Mouse (Mus musculus): ENCODE measurements around the gene Gm49361. TPM values are rescaled to one million over a fixed set of nuclear protein-coding genes. Genes with fewer than 3 reads are reported as not detected.
"Not testable (repeated sequence)": the region's sequence is repeated elsewhere in the genome, so short reads cannot be mapped to it uniquely, and the experiment has no call there.

The Gm49361 gene
- polyA plus RNA-seq, 1 experiment: 2.2 TPM

GRCm38 (mm10) chr14:57695550-57695949 lies 50.4 kb downstream of the Gm49361 start:
- no peaks in the 10 kb centered on the region for H3K4me1 ChIP-seq (ENCODE audit: control insufficient read depth, insufficient read depth, low read length)
- DNase-seq: no peak
- TF ChIP-seq CTCF (IDR thresholded peaks at IDR 0.05; ENCODE audit: insufficient read depth, low read length) (peak; percentile 45), POLR2A (IDR thresholded peaks at IDR 0.05; ENCODE audit: borderline replicate concordance, extremely low read depth, low read depth, low read length) (no peak)
- WGBS: 90% methylated on average over 8 of the region's 8 CpGs
- no peak overlapping the region for H3K4me3 ChIP-seq (replicated peaks; ENCODE audit: extremely low read depth, low read depth, low read length)

GRCm38 (mm10) chr14:57694246-57694645 lies 51.7 kb downstream of the Gm49361 start:
- no peak for DNase-seq
- 84% methylated on average over 16 of the region's 16 CpGs for WGBS
- H3K4me3 ChIP-seq (replicated peaks; ENCODE audit: extremely low read depth, low read depth, low read length): no peak overlapping the region
- no peaks in the 10 kb centered on the region for H3K4me1 ChIP-seq (ENCODE audit: control insufficient read depth, insufficient read depth, low read length)
- TF ChIP-seq POLR2A (IDR thresholded peaks at IDR 0.05; ENCODE audit: borderline replicate concordance, extremely low read depth, low read depth, low read length): no peak
- TF ChIP-seq CTCF (IDR thresholded peaks at IDR 0.05; ENCODE audit: insufficient read depth, low read length): no peak

- DNase-seq: no peak
- H3K4me3 ChIP-seq (replicated peaks; ENCODE audit: extremely low read depth, low read depth, low read length): no peak overlapping the region
- H3K4me1 ChIP-seq (ENCODE audit: control insufficient read depth, insufficient read depth, low read length): no peaks in the 10 kb centered on the region
- 87% methylated on average over 17 of the region's 17 CpGs for WGBS
- no peak for TF ChIP-seq CTCF (IDR thresholded peaks at IDR 0.05; ENCODE audit: insufficient read depth, low read length)
- no peak for TF ChIP-seq POLR2A (IDR thresholded peaks at IDR 0.05; ENCODE audit: borderline replicate concordance, extremely low read depth, low read depth, low read length)
These were observed 53.3 kb downstream of the Gm49361 start for GRCm38 (mm10) chr14:57692517-57693130.

- Histone ChIP-seq H3K4me1 (ENCODE audit: control insufficient read depth, insufficient read depth, low read length) (no peaks in the 10 kb centered on the region), H3K4me3 (replicated peaks; ENCODE audit: extremely low read depth, low read depth, low read length) (no peak overlapping the region)
- WGBS: 92% methylated on average over 24 of the region's 24 CpGs
- TF ChIP-seq CTCF (IDR thresholded peaks at IDR 0.05; ENCODE audit: insufficient read depth, low read length) (no peak), POLR2A (IDR thresholded peaks at IDR 0.05; ENCODE audit: borderline replicate concordance, extremely low read depth, low read depth, low read length) (no peak)
- no peak for DNase-seq
These were observed 54.6 kb downstream of the Gm49361 start for GRCm38 (mm10) chr14:57691316-57691715.

GRCm38 (mm10) chr14:57690681-57691080 lies 55.2 kb downstream of the Gm49361 start:
- 90% methylated on average over 8 of the region's 8 CpGs for WGBS
- Histone ChIP-seq H3K4me1 (ENCODE audit: control insufficient read depth, insufficient read depth, low read length) (no peaks in the 10 kb centered on the region), H3K4me3 (replicated peaks; ENCODE audit: extremely low read depth, low read depth, low read length) (no peak overlapping the region)
- TF ChIP-seq POLR2A (IDR thresholded peaks at IDR 0.05; ENCODE audit: borderline replicate concordance, extremely low read depth, low read depth, low read length): no peak
- no peak for TF ChIP-seq CTCF (IDR thresholded peaks at IDR 0.05; ENCODE audit: insufficient read depth, low read length)
- no peak for DNase-seq

- DNase-seq: not testable (repeated sequence)
- WGBS: 90% methylated on average over 7 of the region's 7 CpGs
These were observed 57.8 kb downstream of the Gm49361 start for GRCm38 (mm10) chr14:57688066-57688465.

GRCm38 (mm10) chr14:57687441-57687840 lies 58.5 kb downstream of the Gm49361 start:
- no peaks in the 10 kb centered on the region for H3K4me1 ChIP-seq (ENCODE audit: control insufficient read depth, insufficient read depth, low read length)
- no peak for DNase-seq
- H3K4me3 ChIP-seq (replicated peaks; ENCODE audit: extremely low read depth, low read depth, low read length): no peak overlapping the region
- TF ChIP-seq CTCF (IDR thresholded peaks at IDR 0.05; ENCODE audit: insufficient read depth, low read length) (no peak), POLR2A (IDR thresholded peaks at IDR 0.05; ENCODE audit: borderline replicate concordance, extremely low read depth, low read depth, low read length) (no peak)
- 75% methylated on average over 5 of the region's 5 CpGs for WGBS

More at GRCm38 (mm10) chr14:57688066-57688465, 57.8 kb downstream of the Gm49361 start:
- not testable (repeated sequence) for H3K4me3 ChIP-seq (replicated peaks; ENCODE audit: extremely low read depth, low read depth, low read length); H3K4me1 ChIP-seq (ENCODE audit: control insufficient read depth, insufficient read depth, low read length)

GRCm38 (mm10) chr14:57686647-57687046 lies 59.3 kb downstream of the Gm49361 start:
- no peaks in the 10 kb centered on the region for H3K4me1 ChIP-seq (ENCODE audit: control insufficient read depth, insufficient read depth, low read length)
- WGBS: 92% methylated on average over 6 of the region's 6 CpGs
- no peak for TF ChIP-seq POLR2A (IDR thresholded peaks at IDR 0.05; ENCODE audit: borderline replicate concordance, extremely low read depth, low read depth, low read length)
- no peak for TF ChIP-seq CTCF (IDR thresholded peaks at IDR 0.05; ENCODE audit: insufficient read depth, low read length)
- no peak overlapping the region for H3K4me3 ChIP-seq (replicated peaks; ENCODE audit: extremely low read depth, low read depth, low read length)
- no peak for DNase-seq

- TF ChIP-seq POLR2A (IDR thresholded peaks at IDR 0.05; ENCODE audit: borderline replicate concordance, extremely low read depth, low read depth, low read length) (no peak), CTCF (IDR thresholded peaks at IDR 0.05; ENCODE audit: insufficient read depth, low read length) (peak; percentile 74)
- DNase-seq: peak; percentile 70
- H3K4me1 ChIP-seq (ENCODE audit: control insufficient read depth, insufficient read depth, low read length): no peaks in the 10 kb centered on the region
- 0% methylated on average over 1 of the region's 1 CpGs for WGBS
- H3K4me3 ChIP-seq (replicated peaks; ENCODE audit: extremely low read depth, low read depth, low read length): no peak overlapping the region
These were observed 61.3 kb downstream of the Gm49361 start for GRCm38 (mm10) chr14:57684579-57684978.

- WGBS: 88% methylated on average over 4 of the region's 4 CpGs
- no peak overlapping the region for H3K4me3 ChIP-seq (replicated peaks; ENCODE audit: extremely low read depth, low read depth, low read length)
- no peak for TF ChIP-seq CTCF (IDR thresholded peaks at IDR 0.05; ENCODE audit: insufficient read depth, low read length)
- TF ChIP-seq POLR2A (IDR thresholded peaks at IDR 0.05; ENCODE audit: borderline replicate concordance, extremely low read depth, low read depth, low read length): no peak
- DNase-seq: no peak
- no peaks in the 10 kb centered on the region for H3K4me1 ChIP-seq (ENCODE audit: control insufficient read depth, insufficient read depth, low read length)
These were observed 63.2 kb downstream of the Gm49361 start for GRCm38 (mm10) chr14:57682751-57683150.

All from lung, adult 2 months (tissue).